ENCODE assay signal across 25 mouse cellular contexts in genomic region chr11:67253691-67254090, GRCm38 (mm10). TPM values are rescaled to one million over a fixed set of nuclear protein-coding genes. Genes with fewer than 3 reads are reported as not detected.
A peak's percentile ranks its signal among the peaks of the same experiment; 100 is the strongest.
DNase-seq lines count a peak whose midpoint lies in the region; ATAC-seq and TF ChIP-seq lines count a peak whose summit lies in the region.
"Had no signal": no experiment of that assay in that cellular context is flagged by ENCODE, and none has a peak within 500 bp of the region (broad histone marks: within the 10 kb centered on the region; RNA-seq: fewer than 3 reads in every experiment).

No protein-coding gene starts in this region.

- no peaks in the 10 kb centered on the region for H3K9me3 ChIP-seq in forebrain, embryonic 16.5 days (ENCODE audit: control insufficient read depth, low read length)
- H3K9me3 ChIP-seq in forebrain, embryonic 11.5 days (ENCODE audit: control insufficient read depth, low read length), result no peaks in the 10 kb centered on the region
- H3K9me3 ChIP-seq: embryonic facial prominence, embryonic 10.5 days; limb, embryonic 10.5 days; megakaryocyte, embryonic 14.5 days had no signal

- no peak overlapping the region for H3K4me2 ChIP-seq in forebrain, embryonic 16.5 days (ENCODE audit: low read length)
- H3K4me2 ChIP-seq in forebrain, embryonic 11.5 days (ENCODE audit: low read depth, low read length, severe bottlenecking), result no peak overlapping the region

- H3K9ac ChIP-seq in forebrain, embryonic 16.5 days (replicated peaks; ENCODE audit: low read depth, low read length), result no peak overlapping the region
- no peak overlapping the region for H3K9ac ChIP-seq in forebrain, embryonic 11.5 days (ENCODE audit: low read length)

- H3K27me3 ChIP-seq in forebrain, embryonic 16.5 days (replicated peaks; ENCODE audit: control insufficient read depth, insufficient read depth, low read length), result no peaks in the 10 kb centered on the region
- no peaks in the 10 kb centered on the region for H3K27me3 ChIP-seq in forebrain, embryonic 11.5 days (ENCODE audit: control insufficient read depth, insufficient read depth, low read length)
- H3K27me3 ChIP-seq: megakaryocyte, embryonic 14.5 days had no signal

- ATAC-seq in forebrain, embryonic 16.5 days, result 0 out of 2 replicates have a peak, but pooled peaks have one; percentile 50
- no peak for ATAC-seq in forebrain, embryonic 11.5 days (replicated peaks; ENCODE audit: low FRiP score)
- ATAC-seq: hindbrain, embryonic 16.5 days; intestine, embryonic 16.5 days had no signal

- no peak overlapping the region for H3K4me3 ChIP-seq in forebrain, embryonic 16.5 days (replicated peaks; ENCODE audit: low read length)
- H3K4me3 ChIP-seq in forebrain, embryonic 11.5 days (ENCODE audit: low read depth, low read length), result no peak overlapping the region
- no peak overlapping the region for H3K4me3 ChIP-seq in layer of hippocampus, adult 2 months
- H3K4me3 ChIP-seq: embryonic facial prominence, embryonic 10.5 days; limb, embryonic 10.5 days; megakaryocyte, embryonic 14.5 days; myocyte had no signal

- H3K4me1 ChIP-seq in forebrain, embryonic 16.5 days (replicated peaks; ENCODE audit: control insufficient read depth, insufficient read depth, low read length), result no peaks in the 10 kb centered on the region
- H3K4me1 ChIP-seq in forebrain, embryonic 11.5 days (replicated peaks; ENCODE audit: control insufficient read depth, insufficient read depth, low read length), result no peaks in the 10 kb centered on the region
- H3K4me1 ChIP-seq: embryonic facial prominence, embryonic 10.5 days; megakaryocyte, embryonic 14.5 days had no signal

- TF ChIP-seq CTCF in layer of hippocampus, adult 2 months (conservative IDR thresholded peaks at IDR 0.05), result no peak

- H3K36me3 ChIP-seq in forebrain, embryonic 16.5 days (ENCODE audit: control insufficient read depth, insufficient read depth), result no peaks in the 10 kb centered on the region
- no peaks in the 10 kb centered on the region for H3K36me3 ChIP-seq in forebrain, embryonic 11.5 days (ENCODE audit: control insufficient read depth, insufficient read depth, low read length)
- H3K36me3 ChIP-seq: embryonic facial prominence, embryonic 10.5 days; limb, embryonic 10.5 days had no signal

- 83% methylated on average over 4 of the region's 4 CpGs for WGBS in forebrain, embryonic 16.5 days
- 91% methylated on average over 4 of the region's 4 CpGs for WGBS in forebrain, embryonic 11.5 days

- no peak for DNase-seq in forebrain, embryonic 11.5 days (ENCODE audit: low spot score)
- DNase-seq in right cerebral cortex, adult 18-20 months, result peak; percentile 15
- DNase-seq in right cerebral cortex, adult 2 months (ENCODE audit: low spot score in 2 of 2), result no peak
- DNase-seq in layer of hippocampus, adult 2 months (ENCODE audit: low spot score in 2 of 2), result peak; percentile 42
- DNase-seq in telencephalon, adult 2 months (ENCODE audit: low read depth, low spot score), result peak; percentile 43
- DNase-seq in kidney, adult 8-10 months, result no peak
- DNase-seq: cerebellum, adult 9-10 months; gastrocnemius, postnatal 36 days; lung, adult 18-20 months; midbrain, embryonic 14.5 days; right cerebral cortex, postnatal 4 days; thymus, postnatal 25 days had no signal

- H3K27ac ChIP-seq in forebrain, embryonic 16.5 days (ENCODE audit: low read length), result no peak overlapping the region
- H3K27ac ChIP-seq in forebrain, embryonic 11.5 days (ENCODE audit: low read depth, low read length), result no peak overlapping the region
- no peak overlapping the region for H3K27ac ChIP-seq in layer of hippocampus, adult 2 months
- H3K27ac ChIP-seq: embryonic facial prominence, embryonic 10.5 days; limb, embryonic 10.5 days had no signal

RNA-seq across cellular contexts. Expression of gene Myh4, which starts 15.9 kb away (rescaled TPM):
- 0.04 TPM in 1 of 2 replicates, not detected in the other for polyA plus RNA-seq in forebrain, embryonic 16.5 days (2015; fragmentation: Nextera tagmentation; extraction: Ambion mirVana)
- not detected in 2 replicates for polyA plus RNA-seq in forebrain, embryonic 11.5 days (2014; fragmentation: Nextera tagmentation; extraction: Ambion mirVana)
- total RNA-seq in layer of hippocampus, adult 2 months (2021), result under 1 TPM; 0.07 to 0.15 TPM
- total RNA-seq: hematopoietic stem cell, adult 5-6 weeks had no signal
- polyA plus RNA-seq: C2C12; heart, embryonic 16.5 days; intestine, embryonic 16.5 days; kidney, embryonic 16.5 days; limb, embryonic 10.5 days; liver, adult 2 months had no signal

RNA-seq across cellular contexts. Expression of gene Myh8, which starts 23.2 kb away (rescaled TPM):
- polyA plus RNA-seq in forebrain, embryonic 16.5 days (2015; fragmentation: Nextera tagmentation; extraction: Ambion mirVana), result 0.10 and 0.27 TPM in 2 replicates
- not detected in 2 replicates for polyA plus RNA-seq in forebrain, embryonic 11.5 days (2014; fragmentation: Nextera tagmentation; extraction: Ambion mirVana)
- 1 to 10 TPM; 1.3 to 1.4 TPM for total RNA-seq in layer of hippocampus, adult 2 months (2021)
- total RNA-seq: hematopoietic stem cell, adult 5-6 weeks; liver, adult 2 months had no signal
- polyA plus RNA-seq: C2C12; liver, adult 2 months; testis, adult 2 months had no signal

RNA-seq across cellular contexts. Expression of gene Myh1, which starts 53.8 kb away (rescaled TPM):
- not detected in 2 replicates for polyA plus RNA-seq in forebrain, embryonic 16.5 days (2015; fragmentation: Nextera tagmentation; extraction: Ambion mirVana)
- polyA plus RNA-seq in forebrain, embryonic 11.5 days (2014; fragmentation: Nextera tagmentation; extraction: Ambion mirVana), result not detected in 2 replicates
- total RNA-seq in layer of hippocampus, adult 2 months (2021), result under 1 TPM; 0.17 to 0.20 TPM
- total RNA-seq: hematopoietic stem cell, adult 5-6 weeks had no signal
- polyA plus RNA-seq: embryonic facial prominence, embryonic 10.5 days; intestine, embryonic 16.5 days; liver, adult 2 months had no signal

Comparison
In these comparisons a context has a peak if more than half of its experiments do, and no peak if none do; other contexts are left out.
1. DNase-seq: peak in right cerebral cortex, adult 18-20 months (single experiment), layer of hippocampus, adult 2 months (2 of 2) and telencephalon, adult 2 months (single experiment); none in forebrain, embryonic 11.5 days (single experiment), right cerebral cortex, adult 2 months (0 of 2) and kidney, adult 8-10 months (0 of 2).